Mouse (Mus musculus) stomach, embryonic 16.5 days (tissue): ENCODE measurements around the gene Pisd. TPM values are rescaled to one million over a fixed set of nuclear protein-coding genes. Genes with fewer than 3 reads are reported as not detected.

Experiments used
- ATAC-seq: fragments of 200-750 bp; cut with Nextera tagmentation; 2 replicates; pipeline ENCODE4 v1.8.0; 2017; ENCODE audit warnings: moderate number of reproducible peaks, moderate TSS enrichment; ENCODE audit not compliant: insufficient read depth, low FRiP score
- H3K27ac ChIP-seq: fragments of 300-500 bp; sonication (generic); 2 replicates; pipeline ENCODE4 v1.5.1; 2014; ENCODE audit warnings: low read length
- H3K27me3 ChIP-seq: fragments of 300-500 bp; sonication (generic); 2 replicates; pipeline ENCODE4 v1.6.1; 2014; ENCODE audit warnings: low read length, control low read depth, mixed read lengths; ENCODE audit not compliant: control insufficient read depth, insufficient read depth
- H3K36me3 ChIP-seq: fragments of 300-500 bp; sonication (generic); 2 replicates; pipeline ENCODE4 v1.6.1; 2014; ENCODE audit warnings: low read length; ENCODE audit not compliant: control insufficient read depth, insufficient read depth
- H3K4me1 ChIP-seq: fragments of 300-500 bp; sonication (generic); 2 replicates; pipeline ENCODE4 v1.6.1; 2014; ENCODE audit warnings: low read length, control low read depth, mixed read lengths; ENCODE audit not compliant: control insufficient read depth, insufficient read depth
- H3K4me2 ChIP-seq: fragments of 300-500 bp; sonication (generic); 2 replicates; pipeline ENCODE4 v1.6.1; 2014; ENCODE audit warnings: low read depth, low read length, mixed read lengths
- H3K4me3 ChIP-seq: fragments of 300-500 bp; sonication (generic); replicated peaks from 2 replicates; pipeline ENCODE4 v1.5.1; 2014; ENCODE audit warnings: mild to moderate bottlenecking, low read length
- H3K9ac ChIP-seq: fragments of 300-500 bp; sonication (generic); 2 replicates; pipeline ENCODE4 v1.6.1; 2014; ENCODE audit warnings: low read length
- H3K9me3 ChIP-seq: fragments of 300-500 bp; sonication (generic); replicated peaks from 2 replicates; pipeline ENCODE4 v1.6.1; 2016; ENCODE audit warnings: low read length, control low read depth; ENCODE audit not compliant: control insufficient read depth
- WGBS: fragments of 180-500 bp; shearing (Covaris S2); extraction: QIAGEN DNeasy Blood & Tissue Kit; methylation state at CpG from one replicate; pipeline ENCODE4 v1.1.7; 2014; 5-methylcytosine and 5-hydroxymethylcytosine counted together
- polyA plus RNA-seq: library from polyadenylated mRNA; unstranded; fragments of >200 nt; fragmentation: Nextera tagmentation; extraction: Ambion mirVana; gene quantifications from 2 replicates; pipeline ENCODE4 v1.2.1, GENCODE M21; 2015

Gene Pisd
- polyA plus RNA-seq, 1 experiment from 2014 or later: 79.7 TPM

DNA sequence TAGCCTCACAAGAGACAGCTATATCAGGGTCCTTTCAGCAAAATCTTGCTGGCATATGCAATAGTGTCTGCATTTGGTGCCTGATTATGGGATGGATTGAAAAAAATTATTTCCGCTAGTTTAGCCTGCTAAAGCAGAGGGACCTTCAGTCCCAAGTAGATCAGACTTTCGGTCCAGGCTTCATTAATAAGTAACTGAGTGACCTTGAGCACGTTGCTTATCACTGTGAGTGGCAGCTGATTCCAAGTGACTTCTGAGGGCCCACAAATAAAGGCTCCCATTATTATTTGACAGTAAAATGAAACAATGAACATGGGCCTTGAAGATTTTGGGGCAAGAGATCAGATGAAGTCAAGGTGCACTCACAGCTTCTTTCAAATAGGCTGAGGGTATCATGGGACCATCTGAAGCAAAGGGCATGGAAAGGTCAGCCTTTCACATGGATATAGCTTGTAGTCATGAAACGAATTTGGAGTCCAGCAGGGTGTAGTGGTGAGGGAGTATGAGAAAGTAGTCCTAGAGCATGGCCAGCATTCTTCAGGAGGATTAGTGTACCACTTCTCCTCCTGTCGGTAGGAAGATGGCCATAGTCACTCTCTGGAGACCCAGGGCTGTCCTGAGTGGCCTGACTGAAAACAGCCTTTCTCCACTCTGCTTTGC, 88.1 kb downstream of the Pisd start:
- Histone ChIP-seq H3K27me3 (no peaks in the 10 kb centered on the region), H3K27ac (0 out of 2 replicates have a peak overlapping the region, but pooled peaks have one; percentile 44), H3K4me1 (no peaks in the 10 kb centered on the region), H3K9ac (no peak overlapping the region), H3K9me3 (no peaks in the 10 kb centered on the region), H3K4me2 (no peak overlapping the region), H3K36me3 (no peaks in the 10 kb centered on the region), H3K4me3 (no peak overlapping the region)
- 0 out of 2 replicates have a peak, but pooled peaks have one; percentile 44 for ATAC-seq
- 55% methylated on average over 5 of the region's 5 CpGs for WGBS

DNA sequence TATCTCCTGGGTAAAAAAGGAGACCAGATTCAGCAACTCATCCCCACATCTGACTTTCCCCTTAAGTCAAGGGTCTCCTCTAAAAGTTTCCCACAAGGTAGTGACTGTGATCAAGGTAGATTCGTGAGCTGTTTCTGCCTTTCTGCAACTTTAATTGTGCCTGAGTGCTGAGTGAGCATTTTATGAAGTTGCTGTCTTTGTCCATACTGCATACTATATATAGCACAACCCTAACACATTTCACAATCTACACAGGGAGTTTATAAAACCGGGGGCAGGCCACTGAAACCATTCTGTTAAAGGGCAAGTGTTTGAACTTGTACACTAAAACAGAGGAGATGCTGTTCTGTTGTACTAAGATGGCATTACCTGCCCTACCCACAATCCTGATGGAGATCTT, 92.0 kb downstream of the Pisd start:
- H3K4me2 ChIP-seq: no peak overlapping the region
- H3K4me3 ChIP-seq: no peak overlapping the region
- no peak for ATAC-seq
- no peaks in the 10 kb centered on the region for H3K9me3 ChIP-seq
- H3K27me3 ChIP-seq: no peaks in the 10 kb centered on the region
- H3K4me1 ChIP-seq: no peaks in the 10 kb centered on the region
- no peaks in the 10 kb centered on the region for H3K36me3 ChIP-seq
- 40% methylated on average over 2 of the region's 2 CpGs for whole genome bisulfite sequencing
- no peak overlapping the region for H3K27ac ChIP-seq
- no peak overlapping the region for H3K9ac ChIP-seq

Other genes with a start within 250 kb of the Pisd start
- gene Yes1, start 174.5 kb downstream of the Pisd start, polyA plus RNA-seq: 30.1 and 30.5 TPM in 2 replicates
- gene Gm20671, start 41.5 kb upstream of the Pisd start, polyA plus RNA-seq: not detected in 2 replicates
- 10.3 and 16.3 TPM in 2 replicates for gene Prr14l, start 68.6 kb upstream of the Pisd start, polyA plus RNA-seq
- gene Depdc5, start 78.1 kb upstream of the Pisd start, polyA plus RNA-seq: 16.9 and 19.4 TPM in 2 replicates
- 405 and 418 TPM in 2 replicates for gene Ywhah, start 233.2 kb upstream of the Pisd start, polyA plus RNA-seq